ENCODE assay signal across 9 mouse cellular contexts in the genomic region with DNA sequence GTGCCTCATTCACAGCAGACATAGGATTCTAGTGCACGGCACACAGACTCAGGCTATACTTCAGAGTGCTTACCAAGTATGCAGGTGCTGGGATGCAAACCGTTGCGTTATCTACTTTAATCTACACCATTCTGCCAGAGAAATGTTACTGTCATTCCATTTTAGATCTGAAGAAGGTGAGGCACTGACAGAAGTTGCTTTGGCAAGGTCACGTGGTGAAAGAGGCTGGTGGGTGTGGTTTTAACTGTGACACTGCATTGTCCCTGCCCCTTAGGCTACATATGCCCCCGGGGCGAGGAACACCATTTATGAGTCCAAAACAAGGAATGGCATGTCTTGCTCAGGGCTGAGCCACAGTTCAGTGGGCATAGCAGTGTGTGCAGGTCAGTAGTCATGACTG. TPM values are rescaled to one million over a fixed set of nuclear protein-coding genes. Genes with fewer than 3 reads are reported as not detected.
DNase-seq lines count a peak whose midpoint lies in the region; ATAC-seq and TF ChIP-seq lines count a peak whose summit lies in the region.
"Had no signal": no experiment of that assay in that cellular context is flagged by ENCODE, and none has a peak within 500 bp of the region (broad histone marks: within the 10 kb centered on the region; RNA-seq: fewer than 3 reads in every experiment).

No protein-coding gene starts in this region.

- intact Hi-C loops in heart, postnatal 36 days (cut with DNase I) = loop anchor here (10.0 kb wide), 1 partner anchor 228 kb away; no protein-coding TSS in a partner anchor

- peaks cover 72% of the 10 kb centered on the region for H3K4me1 ChIP-seq in heart, postnatal 0 days (ENCODE audit: control insufficient read depth, insufficient read depth)
- H3K4me1 ChIP-seq in spleen, adult 2 months (ENCODE audit: control insufficient read depth, insufficient read depth, insufficient read length) = no peaks in the 10 kb centered on the region
- peaks cover 33% of the 10 kb centered on the region for H3K4me1 ChIP-seq in limb, embryonic 10.5 days
- 0 out of 2 replicates have a peak, but pooled peaks cover 4% of the 10 kb centered on the region for H3K4me1 ChIP-seq in forebrain, embryonic 15.5 days
- peaks cover 30% of the 10 kb centered on the region for H3K4me1 ChIP-seq in forebrain, embryonic 10.5 days

- peak overlapping the region; percentile 87 for H3K27ac ChIP-seq in heart, postnatal 0 days (ENCODE audit: low read depth)
- H3K27ac ChIP-seq in spleen, adult 2 months (ENCODE audit: insufficient read depth, low read length) = 0 out of 2 replicates have a peak overlapping the region, but pooled peaks have one; percentile 31
- H3K27ac ChIP-seq in limb, embryonic 10.5 days = peak overlapping the region; percentile 82
- no peak overlapping the region for H3K27ac ChIP-seq in forebrain, embryonic 15.5 days (replicated peaks)
- H3K27ac ChIP-seq in forebrain, embryonic 10.5 days = no peak overlapping the region
- H3K27ac ChIP-seq: liver, embryonic 13.5 days had no signal

- no peak overlapping the region for H3K4me2 ChIP-seq in heart, postnatal 0 days (ENCODE audit: low read depth, low read length)
- H3K4me2 ChIP-seq in forebrain, embryonic 15.5 days (replicated peaks) = no peak overlapping the region
- H3K4me2 ChIP-seq: liver, embryonic 13.5 days had no signal

- TF ChIP-seq CTCF in heart, postnatal 0 days (IDR thresholded peaks at IDR 0.05; ENCODE audit: low read depth) = no peak
- TF ChIP-seq CTCF in spleen, adult 2 months (IDR thresholded peaks at IDR 0.05; ENCODE audit: extremely low read depth, insufficient read depth, insufficient read length, insufficient replicate concordance) = no peak

- no peak for TF ChIP-seq POLR2A in spleen, adult 2 months (IDR thresholded peaks at IDR 0.05; ENCODE audit: low read depth, low read length)

- H3K9ac ChIP-seq in heart, postnatal 0 days (replicated peaks; ENCODE audit: low read depth, low read length) = no peak overlapping the region
- no peak overlapping the region for H3K9ac ChIP-seq in forebrain, embryonic 15.5 days (replicated peaks)
- H3K9ac ChIP-seq: liver, embryonic 13.5 days had no signal

- TF ChIP-seq EP300 in heart, postnatal 0 days (IDR thresholded peaks at IDR 0.05; ENCODE audit: low read depth) = no peak

- ATAC-seq in heart, postnatal 0 days (ENCODE audit: insufficient read depth, low read depth) = no peak
- ATAC-seq in forebrain, embryonic 15.5 days (replicated peaks) = no peak

- H3K27me3 ChIP-seq in heart, postnatal 0 days (ENCODE audit: control insufficient read depth, insufficient read depth, low read length) = no peaks in the 10 kb centered on the region
- H3K27me3 ChIP-seq in spleen, adult 2 months (ENCODE audit: control insufficient read depth, insufficient read depth, low read length) = no peaks in the 10 kb centered on the region
- H3K27me3 ChIP-seq in limb, embryonic 10.5 days (ENCODE audit: low read depth, poor library complexity, severe bottlenecking) = 0 out of 2 replicates have a peak, but pooled peaks cover 9% of the 10 kb centered on the region
- H3K27me3 ChIP-seq in forebrain, embryonic 15.5 days = no peaks in the 10 kb centered on the region
- peaks cover 8% of the 10 kb centered on the region for H3K27me3 ChIP-seq in forebrain, embryonic 10.5 days (ENCODE audit: poor library complexity, severe bottlenecking)

- H3K9me3 ChIP-seq in heart, postnatal 0 days (replicated peaks; ENCODE audit: control insufficient read depth, low read length) = no peaks in the 10 kb centered on the region
- H3K9me3 ChIP-seq in limb, embryonic 10.5 days (replicated peaks) = no peaks in the 10 kb centered on the region
- no peaks in the 10 kb centered on the region for H3K9me3 ChIP-seq in forebrain, embryonic 15.5 days
- no peaks in the 10 kb centered on the region for H3K9me3 ChIP-seq in forebrain, embryonic 10.5 days
- H3K9me3 ChIP-seq: liver, embryonic 13.5 days had no signal

- H3K36me3 ChIP-seq in heart, postnatal 0 days (replicated peaks; ENCODE audit: control insufficient read depth, insufficient read depth, low read length) = no peaks in the 10 kb centered on the region
- no peaks in the 10 kb centered on the region for H3K36me3 ChIP-seq in spleen, adult 2 months (ENCODE audit: control insufficient read depth, insufficient read depth, low read length)
- H3K36me3 ChIP-seq in limb, embryonic 10.5 days = no peaks in the 10 kb centered on the region
- H3K36me3 ChIP-seq in forebrain, embryonic 15.5 days = no peaks in the 10 kb centered on the region
- no peaks in the 10 kb centered on the region for H3K36me3 ChIP-seq in forebrain, embryonic 10.5 days (replicated peaks)
- H3K36me3 ChIP-seq: liver, embryonic 13.5 days had no signal

- 78% methylated on average over 6 of the region's 6 CpGs for WGBS in heart, postnatal 0 days
- 63% methylated on average over 6 of the region's 6 CpGs for WGBS in spleen, adult 2 months
- 89% methylated on average over 6 of the region's 6 CpGs for WGBS in limb, embryonic 10.5 days
- 86% methylated on average over 6 of the region's 6 CpGs for WGBS in forebrain, embryonic 15.5 days
- 85% methylated on average over 6 of the region's 6 CpGs for WGBS in forebrain, embryonic 10.5 days

- DNase-seq in heart, postnatal 0 days (ENCODE audit: low spot score) = no peak
- DNase-seq in heart, postnatal 36 days = no peak
- DNase-seq in spleen, adult 2 months (ENCODE audit: low read depth in 1 of 2, low spot score in 2 of 2) = no peak
- no peak for DNase-seq in spleen, adult 18-20 months
- peak; percentile 30 for DNase-seq in limb, embryonic 10.5 days (ENCODE audit: low spot score)
- DNase-seq in thymus, postnatal 4 days = peak; percentile 46
- DNase-seq in forebrain, embryonic 10.5 days (ENCODE audit: extremely low spot score, low spot score) = no peak
- DNase-seq: liver, embryonic 13.5 days had no signal

- H3K4me3 ChIP-seq in heart, postnatal 0 days (ENCODE audit: low read depth, low read length) = no peak overlapping the region
- H3K4me3 ChIP-seq in spleen, adult 2 months (ENCODE audit: extremely low read depth, insufficient read depth, insufficient read length) = no peak overlapping the region
- no peak overlapping the region for H3K4me3 ChIP-seq in limb, embryonic 10.5 days
- H3K4me3 ChIP-seq in forebrain, embryonic 15.5 days = no peak overlapping the region
- H3K4me3 ChIP-seq in forebrain, embryonic 10.5 days = no peak overlapping the region
- H3K4me3 ChIP-seq: liver, embryonic 13.5 days had no signal

RNA-seq across cellular contexts. Expression of gene Gsn, which starts 16.7 kb away (rescaled TPM):
- total RNA-seq in heart, postnatal 0 days (2014; rRNA removed; ENCODE audit: low replicate concordance) = 454 and 460 TPM in 2 replicates
- polyA plus RNA-seq in heart, postnatal 0 days (2015; fragmentation: Nextera tagmentation; extraction: Ambion mirVana) = 255 and 259 TPM in 2 replicates
- 100 to 1,000 TPM; 969 to 984 TPM for total RNA-seq in heart, postnatal 36 days (2021)
- 183 and 203 TPM in 2 replicates for polyA plus RNA-seq in spleen, adult 2 months (2012; rRNA removed)
- 9.5 and 19.7 TPM in 2 replicates for polyA plus RNA-seq in limb, embryonic 10.5 days (2016; fragmentation: Nextera tagmentation; extraction: Ambion mirVana)
- 18.0 and 18.1 TPM in 2 replicates for polyA plus RNA-seq in forebrain, embryonic 15.5 days (2015; fragmentation: Nextera tagmentation; extraction: Ambion mirVana)
- 14.6 and 15.5 TPM in 2 replicates for polyA plus RNA-seq in forebrain, embryonic 10.5 days (2016; fragmentation: Nextera tagmentation; extraction: Ambion mirVana)

Comparison
In these comparisons a context has a peak if more than half of its experiments do, and no peak if none do; other contexts are left out.
1. DNase-seq: peak in limb, embryonic 10.5 days (single experiment) and thymus, postnatal 4 days (single experiment); none in heart, postnatal 0 days (single experiment), heart, postnatal 36 days (0 of 2), spleen, adult 2 months (0 of 2), spleen, adult 18-20 months (0 of 2) and forebrain, embryonic 10.5 days (single experiment).
2. H3K27ac ChIP-seq: peak in heart, postnatal 0 days (single experiment), spleen, adult 2 months (single experiment) and limb, embryonic 10.5 days (single experiment); none in forebrain, embryonic 15.5 days (single experiment) and forebrain, embryonic 10.5 days (single experiment).